Mouse (Mus musculus): ENCODE results near the gene Chaf1b. TPM values are rescaled to one million over a fixed set of nuclear protein-coding genes. Genes with fewer than 3 reads are reported as not detected.
A peak's percentile ranks its signal among the peaks of the same experiment; 100 is the strongest.

Chaf1b gene
- polyA plus RNA-seq, 1 experiment from 2014 or later, result 99.0 TPM

- H3K4me1 ChIP-seq, result peaks cover 9% of the 10 kb centered on the region
- no peak overlapping the region for H3K9ac ChIP-seq
- H3K9me3 ChIP-seq, result no peaks in the 10 kb centered on the region
- H3K27me3 ChIP-seq, result no peaks in the 10 kb centered on the region
- H3K36me3 ChIP-seq, result no peaks in the 10 kb centered on the region
- H3K4me3 ChIP-seq, result no peak overlapping the region
- ATAC-seq (ENCODE audit: insufficient number of reproducible peaks, insufficient read depth, low FRiP score, low TSS enrichment), result no peak
- H3K4me2 ChIP-seq (replicated peaks), result no peak overlapping the region
- H3K27ac ChIP-seq, result no peak overlapping the region
- 32% methylated on average over 10 of the region's 10 CpGs for WGBS
Measured at GRCm38 (mm10) chr16:93915338-93915849, 31.7 kb downstream of the Chaf1b start.

GRCm38 (mm10) chr16:93917712-93918678, 34.3 kb downstream of the Chaf1b start:
- peak overlapping the region; percentile 12; the same call in 1 of the 2 replicates for H3K4me3 ChIP-seq
- 30% methylated on average over 22 of the region's 22 CpGs for WGBS

GRCm38 (mm10) chr16:93918679-93919060, 35.0 kb downstream of the Chaf1b start:
- Histone ChIP-seq H3K27ac (no peak overlapping the region), H3K4me3 (peak overlapping the region; percentile 12; the same call in 1 of the 2 replicates), H3K36me3 (no peaks in the 10 kb centered on the region), H3K4me2 (replicated peaks) (peak overlapping the region; percentile 41), H3K9ac (no peak overlapping the region; the same call in 1 of the 2 replicates), H3K9me3 (no peaks in the 10 kb centered on the region), H3K4me1 (peaks cover 9% of the 10 kb centered on the region), H3K27me3 (no peaks in the 10 kb centered on the region)
- ATAC-seq (ENCODE audit: insufficient number of reproducible peaks, insufficient read depth, low FRiP score, low TSS enrichment), result no peak
- WGBS, result 63% methylated on average over 8 of the region's 8 CpGs

More at GRCm38 (mm10) chr16:93917712-93918678, 34.3 kb downstream of the Chaf1b start:
- Histone ChIP-seq H3K27ac (no peak overlapping the region), H3K4me1 (peaks cover 9% of the 10 kb centered on the region), H3K36me3 (no peaks in the 10 kb centered on the region), H3K9me3 (no peaks in the 10 kb centered on the region), H3K9ac (no peak overlapping the region; the same call in 1 of the 2 replicates), H3K27me3 (no peaks in the 10 kb centered on the region), H3K4me2 (replicated peaks) (peak overlapping the region; percentile 41)
- no peak for ATAC-seq (ENCODE audit: insufficient number of reproducible peaks, insufficient read depth, low FRiP score, low TSS enrichment)

GRCm38 (mm10) chr16:93919189-93919588, 35.5 kb downstream of the Chaf1b start:
- H3K27me3 ChIP-seq, result no peaks in the 10 kb centered on the region
- H3K4me2 ChIP-seq (replicated peaks), result no peak overlapping the region
- H3K9ac ChIP-seq, result no peak overlapping the region
- WGBS, result 77% methylated on average over 20 of the region's 20 CpGs
- H3K27ac ChIP-seq, result no peak overlapping the region
- no peak overlapping the region for H3K4me3 ChIP-seq
- H3K36me3 ChIP-seq, result no peaks in the 10 kb centered on the region
- ATAC-seq (ENCODE audit: insufficient number of reproducible peaks, insufficient read depth, low FRiP score, low TSS enrichment), result 0 out of 2 replicates have a peak, but pooled peaks have one; percentile 16
- no peaks in the 10 kb centered on the region for H3K9me3 ChIP-seq
- peaks cover 9% of the 10 kb centered on the region for H3K4me1 ChIP-seq

- Histone ChIP-seq H3K9me3 (no peaks in the 10 kb centered on the region), H3K36me3 (no peaks in the 10 kb centered on the region), H3K4me1 (peaks cover 9% of the 10 kb centered on the region), H3K9ac (no peak overlapping the region), H3K27ac (no peak overlapping the region), H3K4me3 (no peak overlapping the region), H3K27me3 (no peaks in the 10 kb centered on the region), H3K4me2 (replicated peaks) (no peak overlapping the region)
- 75% methylated on average over 4 of the region's 4 CpGs for WGBS
- no peak for ATAC-seq (ENCODE audit: insufficient number of reproducible peaks, insufficient read depth, low FRiP score, low TSS enrichment)
Measured at GRCm38 (mm10) chr16:93920673-93921072, 37.0 kb downstream of the Chaf1b start.

GRCm38 (mm10) chr16:93922835-93923389, 39.2 kb downstream of the Chaf1b start:
- H3K27me3 ChIP-seq, result no peaks in the 10 kb centered on the region
- no peaks in the 10 kb centered on the region for H3K9me3 ChIP-seq
- H3K36me3 ChIP-seq, result no peaks in the 10 kb centered on the region
- ATAC-seq (ENCODE audit: insufficient number of reproducible peaks, insufficient read depth, low FRiP score, low TSS enrichment), result no peak
- H3K4me3 ChIP-seq, result no peak overlapping the region
- H3K4me1 ChIP-seq, result peaks cover 9% of the 10 kb centered on the region
- WGBS, result 74% methylated on average over 5 of the region's 5 CpGs
- H3K9ac ChIP-seq, result no peak overlapping the region
- no peak overlapping the region for H3K4me2 ChIP-seq (replicated peaks)
- H3K27ac ChIP-seq, result no peak overlapping the region

GRCm38 (mm10) chr16:93923788-93924187, 40.1 kb downstream of the Chaf1b start:
- H3K4me3 ChIP-seq, result no peak overlapping the region
- ATAC-seq (ENCODE audit: insufficient number of reproducible peaks, insufficient read depth, low FRiP score, low TSS enrichment), result no peak
- H3K27me3 ChIP-seq, result no peaks in the 10 kb centered on the region
- no peaks in the 10 kb centered on the region for H3K4me1 ChIP-seq
- H3K9ac ChIP-seq, result no peak overlapping the region
- 71% methylated on average over 7 of the region's 7 CpGs for WGBS
- no peaks in the 10 kb centered on the region for H3K9me3 ChIP-seq
- H3K4me2 ChIP-seq (replicated peaks), result no peak overlapping the region
- no peaks in the 10 kb centered on the region for H3K36me3 ChIP-seq
- H3K27ac ChIP-seq, result no peak overlapping the region

- Histone ChIP-seq H3K27ac (no peak overlapping the region), H3K9me3 (no peaks in the 10 kb centered on the region), H3K27me3 (no peaks in the 10 kb centered on the region), H3K4me1 (no peaks in the 10 kb centered on the region), H3K9ac (no peak overlapping the region), H3K4me3 (no peak overlapping the region), H3K36me3 (no peaks in the 10 kb centered on the region), H3K4me2 (replicated peaks) (no peak overlapping the region)
- WGBS, result 72% methylated on average over 8 of the region's 8 CpGs
- no peak for ATAC-seq (ENCODE audit: insufficient number of reproducible peaks, insufficient read depth, low FRiP score, low TSS enrichment)
Measured at GRCm38 (mm10) chr16:93925684-93926247, 42.1 kb downstream of the Chaf1b start.

- H3K9me3 ChIP-seq, result no peaks in the 10 kb centered on the region
- no peaks in the 10 kb centered on the region for H3K36me3 ChIP-seq
- H3K27ac ChIP-seq, result no peak overlapping the region
- 90% methylated on average over 17 of the region's 17 CpGs for WGBS
- no peak overlapping the region for H3K9ac ChIP-seq
- ATAC-seq (ENCODE audit: insufficient number of reproducible peaks, insufficient read depth, low FRiP score, low TSS enrichment), result no peak
- peaks cover 7% of the 10 kb centered on the region for H3K27me3 ChIP-seq
- H3K4me3 ChIP-seq, result no peak overlapping the region
- H3K4me1 ChIP-seq, result peaks cover 7% of the 10 kb centered on the region; the same call in 1 of the 2 replicates
- H3K4me2 ChIP-seq (replicated peaks), result no peak overlapping the region
Measured at GRCm38 (mm10) chr16:93929370-93930032, 45.8 kb downstream of the Chaf1b start.

- no peaks in the 10 kb centered on the region for H3K9me3 ChIP-seq
- peaks cover 24% of the 10 kb centered on the region for H3K4me1 ChIP-seq
- WGBS, result 26% methylated on average over 17 of the region's 17 CpGs
- H3K36me3 ChIP-seq, result no peaks in the 10 kb centered on the region
- peaks cover 25% of the 10 kb centered on the region for H3K27me3 ChIP-seq
- H3K27ac ChIP-seq, result no peak overlapping the region
- H3K4me2 ChIP-seq (replicated peaks), result no peak overlapping the region
- H3K4me3 ChIP-seq, result no peak overlapping the region
- no peak overlapping the region for H3K9ac ChIP-seq
- no peak for ATAC-seq (ENCODE audit: insufficient number of reproducible peaks, insufficient read depth, low FRiP score, low TSS enrichment)
Measured at GRCm38 (mm10) chr16:93932185-93933168, 48.8 kb downstream of the Chaf1b start.
